Mouse (Mus musculus) heart, adult 2 months (tissue): ENCODE measurements around the gene Hist1h2ae.
"Not testable (repeated sequence)": the region's sequence is repeated elsewhere in the genome, so short reads cannot be mapped to it uniquely, and the experiment has no call there.

ENCODE experiments used
- EP300 ChIP-seq: fragments of 200-500 bp; IDR thresholded peaks from 2 replicates; pipeline ENCODE4 v1.6.1; 2011; ENCODE audit warnings: low read depth, low read length, control low read depth; ENCODE audit not compliant: insufficient read depth
- POLR2A ChIP-seq: fragments of 200-500 bp; IDR thresholded peaks from 2 replicates; pipeline ENCODE4 v1.6.1; 2011; ENCODE audit warnings: mild to moderate bottlenecking, low read depth, low read length, control low read depth; ENCODE audit not compliant: insufficient read depth

DNA sequence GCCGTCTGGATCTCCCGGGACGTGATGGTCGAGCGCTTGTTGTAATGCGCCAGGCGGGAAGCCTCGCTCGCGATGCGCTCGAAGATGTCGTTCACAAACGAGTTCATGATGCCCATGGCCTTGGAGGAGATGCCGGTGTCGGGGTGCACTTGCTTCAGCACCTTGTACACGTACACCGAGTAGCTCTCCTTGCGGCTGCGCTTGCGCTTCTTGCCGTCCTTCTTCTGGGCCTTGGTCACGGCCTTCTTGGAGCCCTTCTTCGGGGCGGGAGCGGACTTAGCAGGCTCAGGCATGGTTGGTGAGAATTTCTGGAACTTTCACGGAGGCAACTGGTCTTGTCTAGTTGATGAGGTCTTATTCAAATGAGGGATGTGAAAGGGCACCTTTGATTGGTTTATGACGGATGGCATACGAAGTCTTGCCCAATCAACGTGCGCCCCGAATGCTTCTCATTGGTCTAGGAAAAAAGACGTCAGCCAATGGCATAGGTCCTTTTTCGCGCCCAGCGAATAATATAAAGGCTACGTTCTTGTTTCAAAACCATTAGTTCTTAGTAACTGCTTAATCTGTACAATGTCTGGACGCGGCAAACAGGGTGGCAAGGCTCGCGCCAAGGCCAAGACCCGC lies 3.0 kb upstream of the Hist1h2ae start, which contains the start of the genes Hist1h2bf and Hist1h2ad:
- TF ChIP-seq POLR2A, EP300: not testable (repeated sequence)
